Mouse (Mus musculus) frontal cortex, postnatal 25 days (tissue): ENCODE measurements around the gene Me1.

Source experiments
- DNase-seq, 2 experiments: peaks; one replicate each; pipeline ENCODE4 v3.0.0; 2022; ENCODE audit warnings: low spot score in 2 of 2

Gene Me1

GRCm38 (mm10) chr9:86695818-86696261 lies at the start of gene Me1:
Me1 (minus strand) TSS chr9:86695953.
- DNase-seq, result no peak

- DNase-seq, result no peak
Measured at GRCm38 (mm10) chr9:86744041-86744440, 48.3 kb upstream of the Me1 start.

- DNase-seq, result no peak
Measured at GRCm38 (mm10) chr9:86742959-86743911, 47.5 kb upstream of the Me1 start, which contains the start of gene Prss35. Prss35 (plus strand) TSS chr9:86743649.

GRCm38 (mm10) chr9:86739971-86740370 lies 44.2 kb upstream of the Me1 start:
- DNase-seq, result no peak

- no peak for DNase-seq
Measured at GRCm38 (mm10) chr9:86738801-86739200, 43.0 kb upstream of the Me1 start.

- DNase-seq, result no peak
Measured at GRCm38 (mm10) chr9:86738067-86738466, 42.3 kb upstream of the Me1 start.

GRCm38 (mm10) chr9:86736991-86737390 lies 41.2 kb upstream of the Me1 start:
- DNase-seq, result no peak

GRCm38 (mm10) chr9:86734795-86735194 lies 39.0 kb upstream of the Me1 start:
- no peak for DNase-seq

- DNase-seq, result no peak
Measured at GRCm38 (mm10) chr9:86734357-86734756, 38.6 kb upstream of the Me1 start.

- no peak for DNase-seq
Measured at GRCm38 (mm10) chr9:86729811-86730210, 34.1 kb upstream of the Me1 start.

- no peak for DNase-seq
Measured at GRCm38 (mm10) chr9:86729084-86729483, 33.3 kb upstream of the Me1 start.

- no peak for DNase-seq
Measured at GRCm38 (mm10) chr9:86728214-86728814, 32.6 kb upstream of the Me1 start.

- DNase-seq, result no peak
Measured at GRCm38 (mm10) chr9:86726381-86726720, 30.6 kb upstream of the Me1 start.

GRCm38 (mm10) chr9:86725604-86726380 lies 30.0 kb upstream of the Me1 start:
- DNase-seq, result no peak

- no peak for DNase-seq
Measured at GRCm38 (mm10) chr9:86725066-86725465, 29.3 kb upstream of the Me1 start.

- no peak for DNase-seq
Measured at GRCm38 (mm10) chr9:86720794-86721193, 25.0 kb upstream of the Me1 start.

- DNase-seq, result no peak
Measured at GRCm38 (mm10) chr9:86720227-86720626, 24.5 kb upstream of the Me1 start.

- no peak for DNase-seq
Measured at GRCm38 (mm10) chr9:86717119-86717518, 21.4 kb upstream of the Me1 start.

GRCm38 (mm10) chr9:86716540-86716939 lies 20.8 kb upstream of the Me1 start:
- no peak for DNase-seq

GRCm38 (mm10) chr9:86714089-86714488 lies 18.3 kb upstream of the Me1 start:
- no peak for DNase-seq

- no peak for DNase-seq
Measured at GRCm38 (mm10) chr9:86712648-86713047, 16.9 kb upstream of the Me1 start.

GRCm38 (mm10) chr9:86710091-86710634 lies 14.4 kb upstream of the Me1 start:
- DNase-seq, result no peak
